Mouse (Mus musculus) megakaryocyte, embryonic 14.5 days (primary cell): ENCODE measurements around the gene Lhb.

Experiments used
- FLI1 ChIP-seq: IDR thresholded peaks from 2 replicates; pipeline ENCODE4 v1.6.1; 2012; ENCODE audit warnings: low read length, inconsistent platforms, mixed read lengths
- GATA1 ChIP-seq: IDR thresholded peaks from 3 replicates; pipeline ENCODE4 v1.6.1; 2012; ENCODE audit warnings: mixed read lengths, low read length, inconsistent platforms, borderline replicate concordance

DNA sequence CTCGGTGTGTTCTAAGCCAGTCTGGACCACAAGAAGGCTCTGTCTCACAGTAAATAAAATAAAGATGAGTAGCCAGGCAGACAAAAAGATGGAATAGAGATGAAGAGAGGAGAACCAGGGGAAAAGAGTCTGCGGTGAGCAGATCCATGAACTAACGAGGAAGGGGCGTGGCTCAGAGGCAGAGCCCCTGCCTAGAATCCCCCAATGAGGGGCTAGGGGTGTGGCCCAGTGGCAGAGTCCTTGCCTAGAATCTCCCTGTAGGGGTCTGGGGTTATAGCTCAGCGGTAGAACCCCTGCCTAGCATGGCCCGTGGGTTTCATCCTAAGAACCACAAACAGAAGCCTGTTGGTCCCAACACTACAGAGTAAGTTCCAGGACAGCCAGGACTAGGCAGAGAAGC lies 16.4 kb downstream of the Lhb start:
- TF ChIP-seq FLI1 (no peak), GATA1 (no peak)
